Mouse (Mus musculus): ENCODE measurements at regions not wholly inside any gene's neighbourhood (a gene's known extent, or its start where the extent isn't known, plus 50 kb on each side); places are given as distances from the start of the nearest gene placed in this dataset.

DNA sequence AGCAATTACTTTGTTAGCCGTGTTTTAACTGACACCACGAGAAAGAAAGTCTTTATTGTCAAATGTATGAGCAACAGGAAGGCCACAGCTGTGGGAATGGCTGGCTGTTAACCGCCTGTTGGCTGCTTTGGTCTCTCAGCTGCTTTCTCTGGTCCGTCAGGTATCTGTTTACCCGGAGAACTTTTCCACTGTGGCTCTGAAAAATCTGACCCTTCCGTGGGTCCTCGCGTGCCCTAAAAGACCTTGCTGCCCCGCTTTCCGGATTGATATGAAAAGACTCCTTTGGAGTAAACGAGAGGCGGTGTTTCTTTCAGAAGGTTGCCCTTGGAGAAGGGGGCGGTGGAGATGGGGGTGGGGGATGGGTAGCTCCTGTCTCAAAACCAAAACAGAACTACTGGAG is 75.9 kb downstream of the Sox14 start:
- DNase-seq (ENCODE audit: low spot score in 2 of 2), result no peak

DNA sequence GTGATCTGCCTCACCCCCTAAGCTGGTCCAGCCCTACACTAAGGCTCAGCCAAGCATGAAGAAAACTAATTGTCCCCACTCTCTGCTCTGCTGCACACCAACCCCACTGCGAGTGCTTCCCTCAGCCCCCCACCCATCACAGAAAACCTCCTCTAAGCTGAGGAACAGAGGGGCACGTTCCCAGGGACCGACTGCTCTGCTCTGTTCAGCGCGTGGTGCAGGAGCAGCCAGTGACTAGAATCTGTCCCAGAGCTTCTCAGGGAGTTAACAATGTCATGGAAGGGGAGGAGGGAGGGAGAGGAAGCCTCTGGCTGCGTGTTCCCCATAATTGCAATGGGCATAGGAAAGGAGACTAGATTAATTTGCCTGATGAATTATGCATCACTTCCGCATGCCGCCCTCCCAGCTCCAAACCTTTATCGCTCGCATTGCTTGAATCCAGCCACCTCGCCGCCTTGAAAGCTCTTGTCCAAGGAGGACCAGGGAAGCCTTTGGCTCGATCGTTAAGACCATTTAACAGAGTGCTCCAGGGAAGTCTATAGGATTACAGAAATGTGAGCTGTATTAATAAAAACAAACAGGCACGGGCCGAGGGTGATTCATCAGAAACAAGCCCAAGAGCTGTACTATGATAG is 76.5 kb downstream of the Sox14 start:
- peak in 1 of 2 experiments; percentile 4 for DNase-seq (ENCODE audit: low spot score in 2 of 2)

DNA sequence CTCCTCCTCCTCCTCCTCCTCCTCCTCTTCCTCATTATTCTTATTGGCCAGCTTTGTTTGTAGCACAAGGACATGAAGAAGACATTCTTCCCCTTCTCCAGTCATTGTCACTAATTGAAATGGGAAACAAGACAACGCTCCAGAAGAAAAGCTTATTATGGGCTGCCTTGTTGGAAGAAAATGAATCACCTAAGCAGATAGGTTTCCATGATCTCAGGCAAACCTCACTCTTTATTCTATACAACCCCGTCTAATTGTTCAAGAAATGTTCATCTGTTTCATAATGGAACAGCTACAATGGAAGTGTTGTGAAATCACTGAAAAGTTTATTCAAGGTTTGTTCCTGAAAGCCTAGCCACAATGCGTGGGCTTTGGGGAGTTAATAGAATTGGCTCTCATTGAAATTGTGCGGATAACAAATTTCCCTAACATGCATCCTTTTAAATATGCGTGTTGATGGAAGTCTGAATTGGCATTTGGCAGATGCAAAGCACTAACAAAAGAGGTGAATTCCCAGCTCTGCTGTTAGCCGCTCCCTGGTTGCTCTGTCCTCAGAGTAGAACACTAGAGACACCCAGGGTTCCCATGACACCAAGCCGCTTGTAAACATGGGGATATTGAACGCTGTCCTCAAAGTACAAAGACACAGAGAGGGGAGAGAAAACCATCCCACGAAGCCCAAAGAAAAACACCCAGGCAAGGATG is 78.8 kb downstream of the Sox14 start:
- no peak for DNase-seq (ENCODE audit: low spot score in 2 of 2)

DNA sequence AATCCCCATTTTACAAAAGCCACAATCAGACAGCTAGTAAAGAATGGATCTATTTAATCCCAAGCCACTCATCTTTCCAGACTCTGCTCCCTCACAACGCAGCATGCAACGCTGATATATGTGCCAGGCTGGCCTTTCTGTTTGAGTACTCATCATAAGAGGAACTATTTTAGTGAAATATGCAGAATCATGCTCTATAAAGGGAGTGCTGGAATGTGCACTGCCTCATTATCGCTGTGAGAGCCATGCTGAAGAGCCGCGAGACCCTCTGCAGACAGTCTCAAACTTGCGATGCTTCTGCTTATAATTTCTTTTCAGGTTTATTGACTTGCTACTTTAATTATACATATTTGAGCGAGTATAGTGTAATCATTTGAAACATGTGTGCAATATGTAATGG is 75.6 kb upstream of the Cldn18 start:
- no peak for DNase-seq (ENCODE audit: low spot score in 2 of 2)

DNA sequence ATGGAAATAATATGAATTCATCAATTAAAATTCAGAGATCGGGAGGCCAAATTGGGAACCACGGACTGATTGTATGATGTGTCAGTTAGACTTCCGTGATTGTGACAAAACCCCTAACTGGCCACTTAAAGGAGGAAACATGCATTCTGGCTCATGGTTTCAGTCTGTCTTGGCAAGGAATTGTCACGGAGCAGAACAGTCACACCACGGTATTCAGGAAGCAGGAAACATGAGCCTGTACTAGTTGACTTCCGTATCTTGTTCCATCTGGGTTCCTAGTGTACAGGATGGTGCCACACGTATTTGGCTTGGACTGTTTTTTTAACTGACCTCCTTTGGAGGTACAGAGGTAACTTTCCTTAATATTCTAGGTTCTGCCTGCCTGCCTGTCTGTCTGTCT is 69.8 kb upstream of the Cldn18 start:
- DNase-seq (ENCODE audit: low spot score in 2 of 2), result no peak

DNA sequence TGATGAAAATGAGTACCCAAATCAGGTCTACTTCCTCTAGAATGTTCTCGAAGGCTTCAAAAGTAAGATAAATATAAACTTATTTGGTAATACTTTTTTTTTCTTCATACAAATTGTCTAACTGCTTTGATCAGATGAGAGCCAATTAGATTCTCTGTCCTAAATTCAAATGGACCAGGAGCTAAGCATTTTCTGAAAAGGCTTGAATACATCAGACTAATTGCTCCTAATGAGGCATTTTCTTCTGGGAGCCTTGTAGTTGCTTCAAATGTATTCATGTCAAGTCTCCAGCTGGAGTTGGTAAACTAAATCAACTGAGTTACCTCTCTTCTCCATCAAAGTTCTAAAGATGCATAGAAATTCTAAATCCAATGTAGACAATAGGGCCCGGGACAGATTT is 66.1 kb upstream of the Cldn18 start:
- DNase-seq (ENCODE audit: low spot score in 2 of 2), result no peak

DNA sequence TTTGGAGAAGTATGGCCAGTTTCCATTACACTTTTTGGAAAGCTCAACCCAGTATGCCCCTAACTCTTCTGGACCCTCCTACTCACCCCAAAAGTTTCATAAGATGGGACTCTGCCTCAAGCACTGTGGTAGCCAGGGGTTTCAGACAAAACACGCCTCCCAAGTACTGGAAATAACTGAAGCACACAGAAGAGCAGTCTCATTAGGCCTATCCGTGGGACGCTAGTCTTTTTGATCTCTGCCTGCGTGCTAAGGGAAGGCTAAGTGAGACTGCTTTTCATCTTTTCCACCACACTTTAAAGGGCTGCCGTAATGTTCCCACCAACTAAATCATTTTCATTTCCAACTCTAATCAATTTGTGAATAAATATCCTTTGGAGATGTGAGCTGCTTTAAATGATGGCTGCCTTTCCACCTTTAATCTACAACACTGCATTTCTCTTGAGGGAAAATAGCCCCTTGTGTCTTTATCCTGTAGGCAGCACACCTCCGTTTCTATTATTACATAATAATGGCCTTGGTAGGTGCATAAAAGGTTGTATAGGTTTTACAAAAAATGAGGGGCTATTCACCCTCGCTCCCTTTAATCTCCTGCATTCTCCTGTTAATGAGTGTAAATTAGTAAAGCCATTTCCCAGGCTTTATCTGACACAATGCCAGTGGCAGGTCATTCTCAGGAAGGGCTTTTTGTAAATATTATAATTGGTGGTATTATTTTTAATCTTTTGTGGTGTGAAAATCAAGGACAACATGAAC is 65.5 kb upstream of the Cldn18 start:
- DNase-seq (ENCODE audit: low spot score in 2 of 2), result no peak

DNA sequence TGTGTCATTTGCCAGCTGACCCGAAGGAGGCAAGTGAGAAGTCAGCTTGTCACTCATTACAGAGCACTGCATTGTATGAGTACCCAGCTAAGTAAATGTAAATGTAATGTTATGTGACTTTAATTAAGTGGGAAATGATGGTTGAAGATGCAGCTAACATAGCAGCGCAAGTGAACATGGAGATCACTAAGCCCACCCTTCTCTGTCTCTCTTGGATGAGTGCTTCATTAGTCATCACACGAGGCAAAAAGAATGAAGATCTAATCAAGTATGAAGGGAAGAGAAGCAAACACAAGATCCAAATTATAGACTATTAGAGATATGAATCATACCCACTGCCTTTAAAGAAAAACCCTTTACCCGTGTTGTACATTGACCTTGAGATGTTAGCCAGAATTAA is 61.8 kb upstream of the Cldn18 start:
- no peak for DNase-seq (ENCODE audit: low spot score in 2 of 2)

DNA sequence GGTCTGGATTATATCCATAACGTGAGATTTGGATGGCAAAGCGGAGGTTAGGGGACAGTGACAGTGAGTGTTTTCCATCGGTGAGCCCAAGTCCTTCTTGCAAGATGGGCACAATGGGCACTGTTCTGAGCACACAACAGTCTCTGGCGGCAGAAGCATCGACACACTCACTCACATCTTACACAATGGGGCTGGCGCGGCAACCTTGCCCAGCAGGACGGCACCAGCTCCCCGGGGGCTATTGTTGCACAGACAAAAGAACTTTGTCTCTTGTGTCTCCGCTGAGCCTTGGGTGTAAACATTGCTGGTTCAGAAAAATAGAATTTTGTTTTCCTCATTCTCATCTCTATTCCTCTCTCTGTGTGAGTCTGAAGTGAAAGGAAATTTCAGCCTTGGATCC is 53.6 kb upstream of the Cldn18 start:
- DNase-seq (ENCODE audit: low spot score in 2 of 2), result no peak
